Mouse (Mus musculus) thymus, adult 18-20 months (tissue): ENCODE results near the gene Slc39a11.
A peak's percentile ranks its signal among the peaks of the same experiment; 100 is the strongest.

ENCODE experiments used
- DNase-seq, 2 experiments: peaks; one replicate each; pipeline ENCODE4 v3.0.0; 2022; ENCODE audit warnings: mixed read lengths in 2 of 2

Gene Slc39a11

DNA sequence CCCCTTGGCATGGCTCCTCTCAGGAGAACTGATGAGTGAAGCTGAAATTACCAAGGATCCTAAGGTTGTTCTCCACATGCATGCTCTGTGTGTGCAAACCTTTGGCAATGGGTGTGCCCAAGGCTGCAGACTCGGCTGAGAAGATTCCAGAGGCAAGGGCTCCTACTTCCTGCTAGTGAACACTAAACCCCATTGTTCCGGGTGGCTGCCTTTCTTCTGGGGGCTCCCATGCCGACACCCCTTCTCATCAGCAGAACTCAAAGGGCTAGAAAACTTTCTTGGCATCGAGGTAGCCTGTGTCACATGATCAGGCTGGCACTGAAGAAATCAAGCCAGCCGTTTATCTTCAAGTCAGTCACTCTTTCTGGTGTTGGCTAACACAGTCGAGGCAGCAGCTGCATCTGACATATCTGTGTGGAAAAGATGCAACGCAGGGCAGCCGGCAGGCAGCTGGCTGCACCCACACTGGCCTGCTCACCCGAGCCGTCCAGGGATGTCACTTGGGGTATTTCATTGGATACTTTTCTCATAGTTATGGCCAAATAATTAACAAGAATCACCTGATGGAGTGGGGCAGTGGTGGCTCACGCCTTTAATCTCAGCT lies 145.3 kb downstream of the Slc39a11 start:
- DNase-seq: no peak

DNA sequence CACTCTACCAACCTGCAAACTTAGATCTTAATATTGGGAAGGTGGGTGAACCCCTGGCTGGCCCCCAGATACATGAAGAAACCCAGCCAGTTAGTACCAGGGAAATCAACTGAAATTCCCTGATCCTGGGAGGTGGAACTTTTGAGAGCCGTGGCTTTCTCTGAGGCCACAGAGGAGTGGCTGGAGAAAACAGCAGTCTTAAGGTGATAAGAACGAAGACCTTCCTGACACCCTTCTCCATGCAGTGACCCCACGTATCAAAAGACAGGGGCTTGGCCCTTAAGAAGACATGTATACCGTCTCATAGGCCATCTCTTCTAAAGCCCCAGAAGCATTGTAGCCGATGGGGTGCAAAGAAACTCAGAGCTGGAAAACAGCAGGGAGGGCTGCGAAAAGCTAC lies 146.9 kb downstream of the Slc39a11 start:
- DNase-seq: no peak

DNA sequence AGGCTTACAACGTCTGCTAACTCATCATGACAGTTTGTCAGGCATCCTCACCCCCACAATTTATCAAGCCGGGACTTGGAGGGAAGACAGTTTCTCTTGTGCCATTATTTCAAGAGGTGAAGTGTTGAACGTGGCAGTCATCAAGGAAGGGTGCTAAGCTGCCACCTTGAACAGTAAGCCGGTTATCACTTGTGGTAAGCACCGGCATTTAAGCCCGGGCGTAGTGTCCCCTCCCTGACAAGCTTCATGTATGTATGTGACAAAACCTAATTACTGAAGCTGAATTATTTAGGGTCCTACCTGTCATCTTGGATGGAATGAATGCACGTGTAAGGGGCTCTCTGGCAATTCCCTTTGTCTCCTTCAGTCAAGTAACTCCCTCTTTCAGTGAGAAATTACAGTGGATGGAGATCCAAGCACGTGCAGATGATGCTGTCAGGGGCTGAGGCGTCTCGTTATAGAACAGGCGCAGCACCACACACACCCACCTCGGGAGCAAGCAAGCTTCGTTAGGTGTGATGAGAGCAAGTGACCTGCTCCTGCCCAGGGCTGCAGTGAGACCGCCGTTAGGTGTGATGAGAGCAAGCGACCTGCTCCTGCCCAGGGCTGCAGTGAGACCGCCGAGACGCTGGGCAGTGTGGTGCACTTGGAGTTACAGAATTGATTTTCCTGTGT lies 149.1 kb downstream of the Slc39a11 start:
- no peak for DNase-seq

DNA sequence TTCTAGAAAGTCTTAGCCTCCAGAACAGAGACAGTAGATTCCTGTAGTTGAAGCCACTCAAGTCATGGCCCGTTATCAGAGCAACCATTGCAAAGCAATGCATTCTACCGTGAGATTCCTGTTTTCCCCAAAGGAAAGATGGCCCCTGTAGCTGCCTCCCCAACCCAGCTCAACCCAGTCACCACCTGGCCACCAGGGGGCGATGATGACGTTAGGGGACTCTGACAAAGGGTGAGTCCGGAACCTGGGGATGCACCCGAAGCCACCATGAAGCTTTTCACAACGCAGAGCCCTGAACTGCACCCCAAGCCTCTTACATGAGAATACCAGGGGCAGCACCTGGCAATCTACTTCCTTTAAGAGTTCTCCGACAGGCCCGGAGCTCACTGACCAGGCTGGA lies 151.0 kb downstream of the Slc39a11 start:
- DNase-seq: peak; percentile 36 to 47

DNA sequence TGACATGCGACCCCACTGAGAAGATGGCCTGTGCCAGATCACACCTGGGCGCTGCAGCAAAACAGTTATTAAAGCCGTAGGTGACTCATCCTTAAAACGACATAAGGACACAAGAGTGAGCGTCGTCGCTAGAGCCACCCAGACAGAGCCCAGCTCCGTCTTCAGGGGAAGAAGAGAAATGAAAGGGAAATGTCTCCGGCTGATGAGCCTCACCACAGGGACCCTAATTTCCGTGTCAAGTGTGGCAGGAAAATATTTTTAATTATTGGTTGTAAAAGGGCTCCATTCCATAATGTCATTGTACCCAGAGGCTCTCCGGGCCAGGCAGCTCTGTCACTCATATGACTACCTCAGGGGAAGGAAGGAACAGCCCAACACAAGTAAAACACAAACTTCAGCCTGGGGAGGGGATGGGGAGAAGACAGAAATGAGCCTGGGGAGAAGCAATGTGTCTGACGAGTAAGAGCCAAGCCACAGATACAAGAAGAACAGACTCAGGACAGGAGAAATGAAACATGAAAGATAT lies 155.8 kb downstream of the Slc39a11 start:
- no peak for DNase-seq

DNA sequence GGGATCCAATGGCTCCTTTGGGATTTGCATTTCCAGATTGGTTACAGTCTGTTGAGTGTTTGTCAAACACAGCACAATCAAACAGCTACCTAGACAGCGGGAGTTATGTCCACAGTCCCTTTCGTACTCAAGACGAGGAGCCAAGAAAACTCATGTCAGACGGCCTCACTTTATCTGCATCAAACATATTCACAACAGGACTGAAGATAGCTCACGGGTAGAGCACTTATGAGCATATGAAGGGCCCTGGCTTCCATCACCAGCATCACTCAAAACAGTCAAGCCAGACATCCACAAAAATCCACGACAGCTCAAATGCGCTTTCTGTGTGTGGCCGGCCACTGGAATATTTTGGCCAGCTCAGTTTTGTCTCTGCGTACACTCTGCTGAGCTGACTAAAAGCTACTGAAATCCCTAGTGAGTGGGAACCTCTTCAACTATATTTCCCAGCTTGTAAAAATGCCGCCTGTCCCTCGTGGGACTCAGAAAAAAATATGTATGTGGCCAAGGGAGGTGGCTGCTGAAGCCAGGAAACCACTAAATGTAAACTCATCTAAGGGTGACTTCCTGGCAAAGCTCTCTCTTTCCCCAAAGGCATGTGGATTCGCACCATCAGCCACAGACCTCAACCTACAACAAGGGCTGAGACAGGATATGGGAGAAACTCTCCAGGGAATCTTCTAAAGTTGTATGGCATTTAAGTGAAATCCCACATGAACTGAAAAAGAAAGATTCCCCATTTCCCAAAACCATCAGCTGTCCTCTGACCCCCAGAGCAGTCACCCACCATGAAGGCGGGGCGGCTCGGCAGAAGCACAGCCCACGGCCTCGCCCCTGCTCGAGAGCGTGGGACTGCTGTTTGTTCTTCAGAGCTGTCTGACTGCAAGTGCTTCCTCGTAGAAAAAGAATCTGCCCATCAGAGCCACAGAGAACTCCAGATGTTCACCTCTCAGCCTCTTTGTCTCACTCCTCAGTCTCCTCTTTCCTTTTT lies 159.1 kb downstream of the Slc39a11 start:
- DNase-seq: no peak

DNA sequence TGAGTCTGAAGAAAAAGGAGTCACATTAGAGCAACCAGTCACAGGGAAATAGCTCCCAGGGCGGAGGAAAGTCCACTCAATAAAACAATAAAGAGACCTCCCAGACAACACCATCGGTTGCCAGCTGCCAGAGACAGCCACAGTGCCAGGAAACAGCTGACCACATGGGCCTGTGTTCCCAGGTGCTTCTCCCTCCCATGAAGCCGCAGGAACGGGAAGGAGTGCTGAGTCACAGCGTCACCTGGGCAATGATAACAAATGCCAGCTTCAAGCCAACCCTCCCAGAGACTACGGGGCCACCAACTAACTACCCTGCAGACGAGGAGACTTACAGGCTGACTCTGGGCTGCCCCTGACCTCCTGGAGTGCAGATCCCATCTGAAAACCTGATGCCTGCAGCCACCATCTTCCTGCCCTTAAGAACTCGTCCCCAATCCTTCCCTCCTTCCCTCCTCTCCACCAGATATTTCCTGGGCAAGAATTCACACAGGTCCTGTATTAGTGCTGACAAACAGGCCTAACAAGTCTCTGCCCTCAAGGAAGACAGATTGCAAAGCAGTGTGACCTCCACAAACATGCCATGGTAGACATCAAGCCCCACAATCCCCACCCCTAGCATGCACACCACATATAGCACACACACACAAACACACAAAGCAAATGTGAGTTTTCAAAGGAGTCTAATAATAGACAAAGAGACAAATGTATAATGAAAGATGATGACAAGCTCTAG lies 162.1 kb downstream of the Slc39a11 start:
- DNase-seq: peak in 1 of 2 experiments; percentile 23

DNA sequence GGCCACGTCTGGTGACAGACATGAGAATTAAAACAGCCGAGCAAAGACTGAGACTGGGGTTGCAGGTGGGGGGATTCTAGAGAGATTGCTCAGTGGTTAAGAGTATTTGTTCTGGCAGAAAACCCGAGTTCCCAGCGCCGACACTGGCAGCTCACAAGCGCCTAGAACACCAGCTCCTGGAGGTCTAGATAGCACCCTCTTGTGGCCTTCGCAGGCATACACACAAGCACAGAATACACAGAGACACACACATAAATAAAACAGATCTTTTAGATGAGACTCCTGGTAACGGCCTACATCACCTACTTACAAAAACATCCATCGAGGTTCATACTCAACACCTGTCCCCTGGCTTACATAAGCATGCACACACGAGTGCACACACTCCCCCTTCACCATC lies 165.8 kb downstream of the Slc39a11 start:
- DNase-seq: no peak

DNA sequence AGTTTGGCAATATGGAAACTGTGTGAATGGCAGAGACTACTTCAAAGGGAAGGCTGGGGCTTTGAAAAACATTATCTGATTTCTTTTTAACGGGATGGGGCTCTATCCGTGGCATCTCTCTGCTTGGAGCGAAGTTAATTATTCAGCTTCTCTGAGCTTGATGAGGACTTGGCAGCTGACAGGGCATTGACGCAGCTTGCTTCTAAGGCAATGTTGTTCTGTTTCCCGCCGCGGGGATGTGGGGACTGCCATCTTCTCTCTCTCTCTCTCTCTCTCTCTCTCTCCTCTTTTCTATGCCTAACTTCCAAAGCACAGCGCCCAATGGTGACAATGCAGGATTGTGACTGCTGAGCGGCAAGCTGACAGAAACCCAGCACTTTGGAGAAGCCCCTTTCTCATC lies 172.3 kb downstream of the Slc39a11 start:
- no peak for DNase-seq

DNA sequence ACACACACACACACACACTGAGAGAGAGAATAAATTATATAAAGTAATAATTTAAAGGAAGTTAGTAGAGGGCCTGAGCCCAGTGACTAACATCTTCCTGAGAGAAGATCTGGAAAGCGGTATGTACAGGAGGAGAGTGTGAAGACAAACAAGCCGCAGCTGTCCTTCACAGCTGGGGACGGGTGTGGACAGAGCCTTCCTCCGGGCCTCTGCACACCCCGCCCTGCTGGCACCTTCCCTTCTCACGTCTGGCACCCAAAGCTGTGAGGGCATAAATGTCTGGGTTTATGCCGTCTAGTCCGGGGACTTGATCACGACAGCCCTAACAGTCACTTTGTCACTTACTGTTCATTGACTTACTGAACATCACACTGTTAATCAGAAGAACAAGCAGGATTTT lies 173.2 kb downstream of the Slc39a11 start:
- no peak for DNase-seq

DNA sequence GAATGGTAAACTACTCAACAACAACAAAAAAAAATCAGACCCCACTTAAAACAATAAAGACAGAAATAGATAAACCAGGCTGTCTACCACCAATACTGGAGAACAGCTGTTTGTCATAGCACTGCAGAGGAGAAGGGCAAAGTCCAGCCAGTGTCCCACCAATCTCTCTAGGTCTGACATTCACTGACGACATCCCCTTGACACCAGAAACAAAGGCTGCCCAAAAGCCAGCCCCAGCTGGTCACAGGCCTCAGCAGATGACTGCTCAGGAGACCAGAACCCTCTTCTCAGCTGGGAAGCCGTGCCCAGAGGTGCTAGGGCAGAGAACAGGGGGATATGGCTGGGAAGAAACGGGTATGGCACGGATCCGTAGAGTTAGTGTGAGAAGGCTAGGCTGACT lies 174.4 kb downstream of the Slc39a11 start:
- no peak for DNase-seq

DNA sequence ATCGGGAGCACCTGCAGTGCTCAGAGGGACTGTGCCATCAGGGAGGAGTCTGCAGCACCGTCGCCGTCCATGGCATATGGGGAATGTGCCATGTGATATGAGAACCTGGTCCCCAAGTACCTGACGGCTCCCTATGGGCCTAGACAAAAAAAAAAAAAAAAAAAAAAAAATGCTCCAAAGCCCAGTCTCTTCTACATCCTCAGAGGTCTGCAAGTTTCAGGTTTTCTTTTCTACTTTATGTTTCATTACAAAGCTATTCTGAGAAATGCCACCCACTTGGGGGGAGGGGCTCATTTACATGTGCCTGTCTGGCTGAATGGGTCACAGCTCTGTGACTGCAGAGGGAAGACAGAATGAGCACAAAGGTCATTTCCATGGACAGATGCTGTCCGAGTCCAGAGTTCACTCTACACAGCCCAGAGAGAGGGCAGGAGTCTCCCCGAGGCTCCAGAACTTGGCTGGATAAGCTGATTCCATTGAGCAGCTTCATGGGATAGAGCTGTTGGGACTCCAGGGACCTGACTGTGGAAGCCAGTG lies 175.8 kb downstream of the Slc39a11 start:
- DNase-seq: no peak

DNA sequence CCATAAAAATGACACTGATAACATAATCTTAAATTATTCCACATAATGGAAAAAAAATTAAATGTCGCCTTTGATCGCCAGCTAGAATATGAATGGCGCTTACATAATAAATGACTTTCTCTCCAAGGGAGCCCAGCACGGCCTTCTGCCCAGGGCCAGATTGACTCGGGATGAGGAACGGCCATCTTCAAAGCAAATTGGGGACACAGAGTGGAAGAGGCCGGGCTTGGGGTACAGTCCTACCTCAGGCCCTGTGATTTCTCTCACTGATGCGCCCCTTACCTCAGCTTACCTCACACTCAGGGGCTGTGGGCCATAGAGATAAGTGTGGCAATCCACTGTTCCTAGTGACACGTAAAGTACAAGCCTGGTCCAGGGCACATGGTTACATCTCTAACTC lies 177.9 kb downstream of the Slc39a11 start:
- DNase-seq: no peak

DNA sequence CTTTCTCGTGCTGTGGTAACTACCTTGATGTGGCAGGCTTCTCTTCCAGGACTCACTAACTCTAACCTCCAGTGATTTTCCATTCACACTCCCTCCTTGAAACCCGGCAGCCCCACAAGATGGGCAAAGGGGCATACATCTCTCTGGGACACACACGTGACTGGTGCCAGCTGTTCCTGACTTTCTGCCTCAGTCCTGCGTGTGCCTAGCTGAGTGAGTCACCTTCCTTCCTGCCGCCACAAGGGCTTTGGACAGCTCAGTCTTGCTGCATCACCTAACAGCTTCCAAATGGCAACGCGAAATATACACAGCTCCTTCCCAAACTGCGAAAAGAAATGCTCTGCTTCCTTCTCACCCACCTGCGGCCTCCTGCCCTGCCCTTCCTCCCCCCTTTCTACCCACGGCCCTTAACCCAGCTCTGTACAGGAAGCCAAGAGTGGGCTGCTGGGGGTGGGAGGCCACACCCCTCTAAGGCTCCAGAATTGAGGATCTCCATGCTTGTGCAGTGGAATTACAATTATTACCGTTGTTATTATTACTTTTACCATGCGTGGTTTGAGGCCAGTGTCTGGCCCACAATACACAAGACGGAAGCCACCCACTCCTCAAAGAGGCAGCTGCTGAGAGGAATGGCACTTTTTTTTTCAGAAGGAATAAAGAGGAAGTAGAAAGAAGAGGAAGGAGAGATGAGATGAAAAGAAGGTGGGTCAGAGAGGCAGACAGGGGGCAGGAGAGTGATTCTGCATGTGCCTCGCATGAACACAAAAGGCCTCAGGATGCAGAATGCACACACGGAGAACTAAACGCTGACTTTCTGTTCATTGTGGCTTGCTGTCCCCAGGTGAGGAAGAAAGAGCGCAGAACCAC lies 179.7 kb downstream of the Slc39a11 start:
- DNase-seq: peak; percentile 47 to 60

DNA sequence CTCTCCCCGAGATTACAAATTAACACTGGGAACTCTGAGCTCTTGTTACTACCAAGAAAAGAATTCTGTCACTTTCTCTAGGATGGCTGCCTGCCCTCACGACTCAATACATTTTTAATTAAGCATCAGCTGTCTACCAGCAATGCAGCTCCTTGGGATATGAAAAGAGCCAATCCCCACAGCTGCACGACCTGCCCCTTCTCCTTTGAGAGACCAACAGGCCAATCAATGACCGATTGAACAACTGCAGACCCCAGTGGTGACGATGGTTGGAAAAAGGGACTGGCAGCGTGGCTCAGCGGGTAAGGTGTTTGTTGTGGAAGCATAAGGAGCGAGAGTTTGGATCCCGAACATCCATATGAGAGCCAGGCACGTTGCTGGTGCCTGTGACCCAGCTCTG lies 181.9 kb downstream of the Slc39a11 start:
- DNase-seq: no peak

DNA sequence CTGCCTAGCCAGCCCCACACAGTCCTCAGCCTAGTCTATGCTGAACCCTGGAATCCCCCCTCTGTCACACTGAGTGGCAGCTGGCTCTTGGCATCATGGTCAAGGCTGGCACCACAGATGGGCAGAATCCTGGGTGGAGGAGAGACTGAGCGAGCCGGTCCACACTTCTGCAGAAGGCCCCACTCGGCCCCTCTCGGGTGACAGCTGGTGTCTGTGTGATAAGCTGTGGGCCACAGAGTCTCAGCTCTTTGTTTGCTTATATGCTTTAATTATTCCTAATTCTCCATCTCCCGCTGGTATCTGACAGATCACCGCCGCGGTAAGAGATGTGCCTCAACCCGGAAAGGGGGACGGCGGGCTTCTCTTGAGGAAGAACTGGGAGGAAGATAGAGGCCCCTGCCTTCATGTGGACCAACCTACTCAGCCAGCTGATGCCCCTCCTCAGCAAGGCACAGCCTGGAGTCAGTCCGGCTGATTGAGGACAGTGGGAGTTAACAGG lies 182.5 kb downstream of the Slc39a11 start:
- DNase-seq: no peak

DNA sequence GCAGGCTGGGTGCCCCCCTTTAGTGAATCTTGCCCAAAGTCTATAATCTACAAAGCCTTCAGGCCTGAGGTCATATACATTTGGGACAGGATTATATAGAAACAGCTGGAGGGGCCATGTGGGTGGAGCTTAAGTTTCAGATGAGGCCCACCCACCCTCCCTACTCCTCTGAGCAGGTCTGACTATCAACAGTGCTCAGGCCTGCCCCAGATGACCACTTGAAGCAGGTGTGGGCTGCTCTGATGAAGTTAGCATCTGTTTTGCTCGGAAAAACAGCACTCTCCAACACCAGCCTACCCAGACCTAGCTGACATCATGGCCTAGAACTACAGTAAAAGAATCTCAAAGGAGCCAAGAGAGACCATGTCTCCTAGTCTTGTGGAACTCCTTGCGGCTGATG lies 189.8 kb downstream of the Slc39a11 start:
- no peak for DNase-seq

DNA sequence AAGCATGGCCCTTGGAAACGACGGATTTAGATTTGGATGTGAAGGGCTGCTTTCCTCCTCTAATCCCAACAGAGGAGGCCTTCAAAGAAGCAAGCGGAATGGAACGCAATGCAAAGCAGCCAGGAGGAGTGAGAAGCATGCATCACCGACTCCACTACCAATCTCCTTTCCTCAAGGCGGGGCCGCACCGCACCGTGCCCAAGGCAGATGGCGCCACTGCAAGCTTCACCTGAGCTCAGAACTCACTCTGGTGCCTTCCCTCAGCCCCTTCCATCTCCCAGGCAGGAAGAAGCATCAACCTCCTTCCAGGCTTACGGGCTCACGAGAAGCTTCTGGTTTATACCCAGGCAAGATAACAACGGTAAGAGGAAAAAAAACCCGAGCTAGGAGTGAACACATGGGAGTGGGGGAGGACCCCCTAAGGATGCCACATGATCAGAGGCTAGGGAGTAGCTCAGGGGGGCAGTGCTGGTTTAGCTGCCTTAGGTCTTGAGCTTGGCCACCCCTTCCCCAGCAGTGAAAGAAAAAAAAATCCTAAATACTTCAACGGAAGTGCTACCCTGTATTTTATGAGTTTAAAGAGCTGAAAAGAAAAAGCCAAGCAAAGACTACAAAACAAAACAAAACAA lies 191.2 kb downstream of the Slc39a11 start:
- DNase-seq: no peak

DNA sequence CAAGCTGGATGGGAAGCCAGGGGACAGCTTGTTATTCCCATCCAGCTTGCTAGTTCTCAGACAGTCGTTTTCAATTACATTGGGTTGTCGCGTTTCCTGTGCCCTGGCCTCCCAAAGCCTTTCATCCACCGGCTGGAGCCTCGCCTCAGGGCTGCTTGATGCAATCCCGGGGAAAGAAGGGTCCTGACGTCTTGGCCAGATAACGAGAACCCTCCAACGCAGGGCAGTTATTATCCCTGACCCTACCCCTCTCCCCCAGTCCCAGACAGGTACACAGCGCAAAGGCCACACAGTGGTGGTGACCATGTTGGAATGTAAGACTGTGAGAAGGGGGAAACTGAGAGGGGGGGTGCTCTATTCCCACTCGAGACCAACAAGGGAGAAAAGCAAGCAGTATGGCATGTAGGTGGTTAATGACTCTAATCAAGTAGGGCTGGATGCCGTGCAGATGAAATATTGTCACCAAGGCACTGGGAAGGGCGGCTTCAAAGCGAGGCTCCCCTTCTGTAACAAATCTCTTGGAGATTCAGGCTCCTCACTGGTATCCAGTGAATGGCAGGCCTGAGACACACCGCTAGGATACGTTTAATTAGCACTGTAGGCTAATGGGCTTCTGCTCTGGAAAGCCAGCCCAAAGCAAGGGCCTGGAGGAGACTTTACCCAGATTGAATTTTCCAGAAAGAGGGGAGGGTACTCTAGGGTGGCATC lies 196.9 kb downstream of the Slc39a11 start:
- no peak for DNase-seq

DNA sequence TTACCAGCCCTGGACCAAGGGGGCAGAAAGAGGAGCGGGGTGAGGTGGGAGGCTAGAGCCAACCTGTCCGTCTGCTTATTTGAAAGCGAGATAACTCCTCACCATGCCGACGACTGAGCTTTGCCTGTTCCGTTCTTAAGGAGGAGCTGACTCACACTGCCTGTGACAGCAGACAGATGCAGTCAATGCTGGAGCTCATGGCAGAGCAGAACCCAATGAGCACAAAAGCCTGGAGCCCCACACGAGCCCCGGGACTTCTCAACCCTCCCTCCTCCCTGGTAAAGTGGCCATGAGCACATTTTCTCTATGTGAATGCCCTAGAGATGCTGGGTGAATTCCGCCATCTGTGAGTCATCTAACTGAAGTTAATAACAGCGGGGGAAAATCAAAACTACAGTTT lies 198.6 kb downstream of the Slc39a11 start:
- DNase-seq: no peak
